Mouse (Mus musculus) megakaryocyte, adult 5-6 weeks (primary cell): ENCODE data around the gene Evl. TPM values are rescaled to one million over a fixed set of nuclear protein-coding genes. Genes with fewer than 3 reads are reported as not detected.
A peak's percentile ranks its signal among the peaks of the same experiment; 100 is the strongest.

Experiments
- ATAC-seq: 2 replicates; pipeline ENCODE4 v1.8.0; 2016; ENCODE audit warnings: mild to moderate bottlenecking, inconsistent platforms; ENCODE audit not compliant: poor library complexity, severe bottlenecking
- total RNA-seq, 2 experiments: library from RNA; stranded (forward) in 1 of 2; stranded (reverse) in 1 of 2; fragments of 153-499, 151-499 nt in 1 of 2; fragments of 221-1000, 200-1000 nt in 1 of 2; gene quantifications; 2 replicates each; pipeline versions ENCODE4 v1.2.3 to v1.2.4; 2015 to 2017

Gene Evl
- total RNA-seq, 2 experiments from 2014 or later: 109 to 153 TPM

- no peak for ATAC-seq
Measured at GRCm38 (mm10) chr12:108646234-108646633, 91.7 kb downstream of the Evl start.

GRCm38 (mm10) chr12:108647784-108648183, 93.3 kb downstream of the Evl start:
- ATAC-seq: 0 out of 2 replicates have a peak, but pooled peaks have one; percentile 39

GRCm38 (mm10) chr12:108651053-108651660, 96.6 kb downstream of the Evl start:
- peak; percentile 71 for ATAC-seq

GRCm38 (mm10) chr12:108653358-108654335, 99.1 kb downstream of the Evl start:
- no peak for ATAC-seq

- ATAC-seq: peak; percentile 85
Measured at GRCm38 (mm10) chr12:108657350-108657749, 102.8 kb downstream of the Evl start.

GRCm38 (mm10) chr12:108668606-108669235, 114.2 kb downstream of the Evl start:
- no peak for ATAC-seq

GRCm38 (mm10) chr12:108671541-108671940, 117.0 kb downstream of the Evl start:
- no peak for ATAC-seq

- no peak for ATAC-seq
Measured at GRCm38 (mm10) chr12:108672908-108673307, 118.4 kb downstream of the Evl start.

- no peak for ATAC-seq
Measured at GRCm38 (mm10) chr12:108673546-108673945, 119.0 kb downstream of the Evl start.

- ATAC-seq: no peak
Measured at GRCm38 (mm10) chr12:108674502-108674901, 120.0 kb downstream of the Evl start.

GRCm38 (mm10) chr12:108674916-108675315, 120.4 kb downstream of the Evl start:
- ATAC-seq: no peak

GRCm38 (mm10) chr12:108675614-108676401, 121.3 kb downstream of the Evl start:
- no peak for ATAC-seq

- ATAC-seq: no peak
Measured at GRCm38 (mm10) chr12:108677116-108677515, 122.6 kb downstream of the Evl start.

GRCm38 (mm10) chr12:108678366-108678765, 123.8 kb downstream of the Evl start:
- ATAC-seq: no peak

- no peak for ATAC-seq
Measured at GRCm38 (mm10) chr12:108680861-108681260, 126.3 kb downstream of the Evl start.

GRCm38 (mm10) chr12:108682240-108683023, 127.9 kb downstream of the Evl start:
- no peak for ATAC-seq

- no peak for ATAC-seq
Measured at GRCm38 (mm10) chr12:108686463-108686862, 131.9 kb downstream of the Evl start.

- no peak for ATAC-seq
Measured at GRCm38 (mm10) chr12:108686926-108687325, 132.4 kb downstream of the Evl start.

- ATAC-seq: no peak
Measured at GRCm38 (mm10) chr12:108689167-108689566, 134.6 kb downstream of the Evl start.

GRCm38 (mm10) chr12:108690529-108690928, 136.0 kb downstream of the Evl start:
- no peak for ATAC-seq
